Comparison of ENCODE assay signal across 8 mouse cellular contexts in genomic region chr4:155892017-155892416, GRCm38 (mm10). TPM values are rescaled to one million over a fixed set of nuclear protein-coding genes. Genes with fewer than 3 reads are reported as not detected.
DNase-seq lines count a peak whose midpoint lies in the region; ATAC-seq lines count a peak whose summit lies in the region.

No protein-coding gene starts in this region.

- H3K27me3 ChIP-seq in forebrain, embryonic 15.5 days, result no peaks in the 10 kb centered on the region
- no peaks in the 10 kb centered on the region for H3K27me3 ChIP-seq in hindbrain, embryonic 10.5 days (ENCODE audit: insufficient read depth, poor library complexity, severe bottlenecking)

- DNase-seq in MN1 (ENCODE audit: low spot score), result peak; percentile 88
- peak; percentile 85 for DNase-seq in cerebellum, adult 11-12 months
- DNase-seq in hindbrain, embryonic 10.5 days (ENCODE audit: low spot score), result peak; percentile 88
- DNase-seq in layer of hippocampus, postnatal 36 days, result peak; percentile 84 to 85
- peak; percentile 86 for DNase-seq in lung, postnatal 36 days
- peak; percentile 92 for DNase-seq in retina, postnatal 1 day
- DNase-seq in thymus, postnatal 4 days, result peak; percentile 91

- H3K9ac ChIP-seq in forebrain, embryonic 15.5 days (replicated peaks), result peak overlapping the region; percentile 98

- peak overlapping the region; percentile 100 for H3K4me3 ChIP-seq in forebrain, embryonic 15.5 days
- H3K4me3 ChIP-seq in hindbrain, embryonic 10.5 days, result peak overlapping the region; percentile 69

- peak overlapping the region; percentile 100 for H3K27ac ChIP-seq in forebrain, embryonic 15.5 days (replicated peaks)
- peak overlapping the region; percentile 96 for H3K27ac ChIP-seq in hindbrain, embryonic 10.5 days

- peak overlapping the region; percentile 95 for H3K4me2 ChIP-seq in forebrain, embryonic 15.5 days (replicated peaks)

- H3K9me3 ChIP-seq in forebrain, embryonic 15.5 days, result no peaks in the 10 kb centered on the region
- H3K9me3 ChIP-seq in hindbrain, embryonic 10.5 days, result no peaks in the 10 kb centered on the region

- WGBS in forebrain, embryonic 15.5 days, result under 1% methylated on average over 54 of the region's 56 CpGs
- under 1% methylated on average over 55 of the region's 56 CpGs for WGBS in hindbrain, embryonic 10.5 days

- ATAC-seq in forebrain, embryonic 15.5 days (replicated peaks), result peak; percentile 91

- H3K36me3 ChIP-seq in forebrain, embryonic 15.5 days, result peaks cover 42% of the 10 kb centered on the region
- H3K36me3 ChIP-seq in hindbrain, embryonic 10.5 days, result peaks cover 48% of the 10 kb centered on the region

- H3K4me1 ChIP-seq in forebrain, embryonic 15.5 days, result peaks cover 52% of the 10 kb centered on the region
- peaks cover 51% of the 10 kb centered on the region for H3K4me1 ChIP-seq in hindbrain, embryonic 10.5 days (replicated peaks)

RNA-seq across cellular contexts. Expression of gene Acap3, which starts 0.4 kb away (rescaled TPM):
- 82.2 and 84.5 TPM in 2 replicates for polyA plus RNA-seq in forebrain, embryonic 15.5 days (2015; fragmentation: Nextera tagmentation; extraction: Ambion mirVana)
- polyA plus RNA-seq in hindbrain, embryonic 10.5 days (2016; fragmentation: Nextera tagmentation; extraction: Ambion mirVana), result 32.2 and 41.4 TPM in 2 replicates
- total RNA-seq in layer of hippocampus, postnatal 36 days (2021), result 100 to 1,000 TPM; 109 to 128 TPM

RNA-seq across cellular contexts. Expression of gene Pusl1, which starts 0.4 kb away (rescaled TPM):
- 61.5 and 64.8 TPM in 2 replicates for polyA plus RNA-seq in forebrain, embryonic 15.5 days (2015; fragmentation: Nextera tagmentation; extraction: Ambion mirVana)
- 49.4 and 52.8 TPM in 2 replicates for polyA plus RNA-seq in hindbrain, embryonic 10.5 days (2016; fragmentation: Nextera tagmentation; extraction: Ambion mirVana)
- total RNA-seq in layer of hippocampus, postnatal 36 days (2021), result 10 to 100 TPM; 56.8 to 59.9 TPM

RNA-seq across cellular contexts. Expression of gene Ints11, which starts 22.7 kb away (rescaled TPM):
- polyA plus RNA-seq in forebrain, embryonic 15.5 days (2015; fragmentation: Nextera tagmentation; extraction: Ambion mirVana), result 90.6 and 99.9 TPM in 2 replicates
- polyA plus RNA-seq in hindbrain, embryonic 10.5 days (2016; fragmentation: Nextera tagmentation; extraction: Ambion mirVana), result 103 and 104 TPM in 2 replicates
- total RNA-seq in layer of hippocampus, postnatal 36 days (2021), result 10 to 100 TPM; 35.7 to 36.9 TPM

RNA-seq across cellular contexts. Expression of gene Cptp, which starts 22.8 kb away (rescaled TPM):
- polyA plus RNA-seq in forebrain, embryonic 15.5 days (2015; fragmentation: Nextera tagmentation; extraction: Ambion mirVana), result 20.5 and 22.9 TPM in 2 replicates
- 22.0 and 24.8 TPM in 2 replicates for polyA plus RNA-seq in hindbrain, embryonic 10.5 days (2016; fragmentation: Nextera tagmentation; extraction: Ambion mirVana)
- 10 to 100 TPM; 24.5 to 24.9 TPM for total RNA-seq in layer of hippocampus, postnatal 36 days (2021)

RNA-seq across cellular contexts. Expression of gene Tas1r3, which starts 28.9 kb away (rescaled TPM):
- 0.64 and 0.73 TPM in 2 replicates for polyA plus RNA-seq in forebrain, embryonic 15.5 days (2015; fragmentation: Nextera tagmentation; extraction: Ambion mirVana)
- 0.37 and 0.41 TPM in 2 replicates for polyA plus RNA-seq in hindbrain, embryonic 10.5 days (2016; fragmentation: Nextera tagmentation; extraction: Ambion mirVana)
- total RNA-seq in layer of hippocampus, postnatal 36 days (2021), result under 1 TPM; 0.15 to 0.48 TPM

Comparison
In these comparisons a context has a peak if more than half of its experiments do, and no peak if none do; other contexts are left out.
1. Peak in every context shown above with its lines: DNase-seq, ATAC-seq, H3K4me3 ChIP-seq and H3K27ac ChIP-seq.